Mouse (Mus musculus) cerebellum, adult 2 months (tissue): ENCODE results near the gene Faap100.

Source experiments
- CTCF ChIP-seq: fragments of 200-500 bp; IDR thresholded peaks from 2 replicates; pipeline ENCODE4 v1.5.1; 2011; ENCODE audit warnings: low read depth, mild to moderate bottlenecking, control low read depth, low read length, moderate library complexity, borderline replicate concordance; ENCODE audit not compliant: insufficient read depth
- POLR2A ChIP-seq: fragments of 200-500 bp; IDR thresholded peaks from 2 replicates; pipeline ENCODE4 v1.6.1; 2011; ENCODE audit warnings: low read length, control low read depth, borderline replicate concordance; ENCODE audit not compliant: insufficient read depth

- TF ChIP-seq POLR2A: no peak
- TF ChIP-seq CTCF: no peak
Measured at GRCm38 (mm10) chr11:120319310-120319709, 59.3 kb downstream of the Faap100 start.
